33 mouse cellular contexts compared by ENCODE assay signal in the genomic region with DNA sequence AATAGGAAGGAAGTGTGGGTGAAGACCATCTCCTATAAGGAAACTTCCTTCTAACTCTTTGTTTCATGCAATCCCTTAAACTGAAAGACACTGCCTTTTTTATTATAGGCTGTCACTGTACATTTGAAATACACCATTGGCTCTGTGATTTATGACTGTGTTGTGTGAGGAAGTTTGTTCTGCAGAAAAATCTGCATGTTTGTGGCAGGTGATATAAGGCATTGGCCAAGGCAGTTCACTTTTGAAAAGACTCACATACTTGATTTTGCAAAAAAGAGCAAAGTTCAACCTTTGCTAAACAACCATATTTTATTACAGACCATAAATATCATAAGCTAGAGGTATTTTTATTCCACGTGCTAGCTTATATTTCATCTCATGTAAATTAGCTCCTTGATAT.
"Had no signal": no experiment of that assay in that cellular context is flagged by ENCODE, and none has a peak within 500 bp of the region (broad histone marks: within the 10 kb centered on the region; RNA-seq: fewer than 3 reads in every experiment).

No protein-coding gene starts in this region.

- H3K9ac ChIP-seq: heart, embryonic 12.5 days; heart, embryonic 13.5 days; heart, embryonic 15.5 days; hindbrain, embryonic 12.5 days; hindbrain, embryonic 13.5 days; hindbrain, embryonic 14.5 days; hindbrain, embryonic 15.5 days; kidney, embryonic 15.5 days had no signal

- H3K4me3 ChIP-seq: heart, adult 2 months; heart, embryonic 10.5 days; heart, embryonic 12.5 days; heart, embryonic 13.5 days; heart, embryonic 15.5 days; hindbrain, embryonic 10.5 days; hindbrain, embryonic 12.5 days; hindbrain, embryonic 13.5 days; hindbrain, embryonic 15.5 days; kidney, embryonic 15.5 days; layer of hippocampus, adult 2 months; left cerebral cortex, adult 2 months had no signal

- ATAC-seq: hindbrain, embryonic 16.5 days; hindbrain, postnatal 0 days; inflammation-experienced regulatory T-cells, adult 6 months had no signal

- H3K36me3 ChIP-seq: heart, embryonic 10.5 days; heart, embryonic 12.5 days; heart, embryonic 13.5 days; heart, embryonic 15.5 days; hindbrain, embryonic 10.5 days; hindbrain, embryonic 12.5 days; hindbrain, embryonic 13.5 days; hindbrain, embryonic 15.5 days; kidney, embryonic 15.5 days had no signal

- H3K27me3 ChIP-seq: heart, embryonic 12.5 days; heart, embryonic 13.5 days; heart, embryonic 15.5 days; hindbrain, embryonic 12.5 days; hindbrain, embryonic 13.5 days; hindbrain, embryonic 15.5 days; kidney, embryonic 15.5 days had no signal

- H3K27ac ChIP-seq: heart, adult 2 months; heart, embryonic 10.5 days; heart, embryonic 13.5 days; heart, embryonic 15.5 days; hindbrain, embryonic 10.5 days; hindbrain, embryonic 12.5 days; hindbrain, embryonic 13.5 days; hindbrain, embryonic 14.5 days; hindbrain, embryonic 15.5 days; hindbrain, postnatal 0 days; kidney, embryonic 15.5 days; layer of hippocampus, adult 2 months; left cerebral cortex, adult 2 months had no signal

- H3K4me2 ChIP-seq: heart, embryonic 11.5 days; heart, embryonic 12.5 days; heart, embryonic 13.5 days; heart, embryonic 15.5 days; hindbrain, embryonic 12.5 days; hindbrain, embryonic 13.5 days; hindbrain, embryonic 14.5 days; hindbrain, embryonic 15.5 days; kidney, embryonic 15.5 days had no signal

- H3K9me3 ChIP-seq: heart, embryonic 10.5 days; heart, embryonic 15.5 days; hindbrain, embryonic 15.5 days; kidney, embryonic 15.5 days had no signal

- H3K4me1 ChIP-seq: heart, embryonic 10.5 days; heart, embryonic 12.5 days; heart, embryonic 13.5 days; heart, embryonic 15.5 days; hindbrain, embryonic 10.5 days; hindbrain, embryonic 12.5 days; hindbrain, embryonic 13.5 days; hindbrain, embryonic 15.5 days; kidney, embryonic 15.5 days had no signal

- DNase-seq: heart, adult 2 months; heart, postnatal 10 days; heart, postnatal 14 days; heart, postnatal 36 days; heart, postnatal 4 days; kidney, adult 11 months; kidney, adult 18-20 months; kidney, adult 2 months; kidney, adult 8-10 months; kidney, adult 9 months; kidney, postnatal 10 days; kidney, postnatal 14 days; kidney, postnatal 25 days; kidney, postnatal 36 days; kidney, postnatal 4 days; layer of hippocampus, adult 9-11 months; layer of hippocampus, postnatal 36 days had no signal
